Mouse (Mus musculus): ENCODE results near the gene Sprr3.
A peak's percentile ranks its signal among the peaks of the same experiment; 100 is the strongest.
"Not testable (repeated sequence)": the region's sequence is repeated elsewhere in the genome, so short reads cannot be mapped to it uniquely, and the experiment has no call there.

Gene Sprr3

GRCm38 (mm10) chr3:92458620-92459019, at the start of gene Sprr3:
Gene Sprr3, minus strand, starts transcription at chr3:92458720.
- DNase-seq, result no peak

- DNase-seq, result no peak
Observed at GRCm38 (mm10) chr3:92508185-92508584, 49.7 kb upstream of the Sprr3 start.

DNA sequence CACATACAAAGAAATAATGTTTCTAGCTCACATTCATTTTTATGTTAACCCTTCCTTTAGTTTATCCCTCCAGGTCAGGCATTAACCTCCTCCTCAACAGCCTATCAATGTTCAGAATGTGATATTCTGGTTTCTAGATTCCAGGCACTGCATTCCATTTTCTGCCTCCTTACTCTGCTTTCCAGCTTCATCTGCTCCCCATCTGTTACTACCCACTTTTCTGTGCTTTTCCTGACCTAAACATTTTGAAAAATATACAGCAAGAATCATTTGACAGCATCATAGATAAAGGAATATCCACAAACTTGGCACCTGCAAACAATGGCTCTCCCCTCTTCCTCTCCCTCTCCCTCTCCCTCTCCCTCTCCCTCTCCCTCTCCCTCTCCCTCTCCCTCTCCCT, 45.0 kb upstream of the Sprr3 start:
- no peak for DNase-seq

- no peak for DNase-seq
Observed at GRCm38 (mm10) chr3:92500393-92500792, 41.9 kb upstream of the Sprr3 start, which contains the start of gene Sprr4. Gene Sprr4, minus strand, starts transcription at chr3:92500493.

GRCm38 (mm10) chr3:92490262-92490661, 31.7 kb upstream of the Sprr3 start:
- DNase-seq, result not testable (repeated sequence)

DNA sequence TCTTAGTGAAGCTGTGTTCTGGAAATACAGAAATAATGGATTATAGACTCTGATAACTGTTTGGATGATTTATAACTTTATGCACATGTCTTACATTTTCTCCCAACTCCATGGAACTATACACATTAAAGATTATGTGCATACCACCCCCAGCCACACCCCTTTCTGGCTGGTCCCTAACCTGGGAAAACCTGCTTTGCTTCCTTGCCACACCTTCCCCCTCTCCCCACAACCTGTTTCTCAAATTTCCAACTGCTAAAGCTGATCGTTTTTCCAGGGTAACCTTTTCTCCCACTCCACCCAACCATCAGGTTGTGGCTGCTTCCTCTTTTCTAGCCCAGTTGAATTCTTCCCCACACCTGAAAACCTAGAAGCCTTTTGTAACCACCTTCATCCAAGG, 27.8 kb upstream of the Sprr3 start:
- no peak for DNase-seq

- DNase-seq, result no peak
Observed at GRCm38 (mm10) chr3:92485863-92486262, 27.3 kb upstream of the Sprr3 start, which contains the start of gene Sprr1a. Gene Sprr1a, minus strand, starts transcription at chr3:92485895.

- peak in 1 of 2 experiments; percentile 29 for DNase-seq
Observed at GRCm38 (mm10) chr3:92481249-92481648, 22.7 kb upstream of the Sprr3 start.

- DNase-seq, result no peak
Observed at GRCm38 (mm10) chr3:92470111-92470510, 11.6 kb upstream of the Sprr3 start.

DNA sequence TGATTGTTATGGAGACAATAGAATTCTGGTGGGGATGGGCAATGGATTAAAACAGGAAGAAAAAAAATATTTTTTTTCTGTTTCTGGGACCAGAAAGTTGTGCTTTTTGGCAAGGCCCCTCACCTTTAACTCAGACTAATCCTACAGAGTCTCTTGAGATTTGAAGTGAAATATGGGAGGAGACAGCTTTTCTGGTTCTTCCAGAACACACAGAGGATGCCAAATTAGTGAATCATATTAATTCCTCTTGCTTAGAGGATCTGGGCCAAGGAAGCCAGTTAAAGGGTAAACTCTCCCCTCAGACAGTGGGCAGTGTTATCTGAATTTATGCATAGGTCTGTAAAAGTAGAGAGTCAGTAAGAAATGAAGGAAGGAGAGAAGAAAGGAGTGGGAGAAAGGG, 8.9 kb upstream of the Sprr3 start:
- no peak for DNase-seq

DNA sequence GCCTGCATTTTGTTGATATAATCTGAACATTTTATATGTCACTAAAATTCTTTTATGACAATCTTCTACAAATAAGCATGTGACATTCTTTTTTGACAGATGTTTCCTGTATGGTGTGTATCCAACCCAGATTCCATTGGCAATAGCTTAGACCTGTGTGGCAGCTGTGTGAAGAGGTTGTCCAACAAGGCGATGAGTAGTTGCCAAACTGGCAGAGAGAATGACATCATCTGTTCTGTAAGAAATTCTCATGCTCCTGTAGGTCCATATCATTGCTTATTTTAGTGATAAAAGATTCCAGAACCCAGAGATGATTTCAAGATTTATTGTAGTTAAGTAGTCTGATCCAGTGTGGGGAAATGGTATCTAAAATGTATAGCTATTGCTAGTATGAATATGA, 8.1 kb upstream of the Sprr3 start:
- DNase-seq, result no peak

GRCm38 (mm10) chr3:92455151-92455550, 3.4 kb downstream of the Sprr3 start:
- no peak for DNase-seq

DNA sequence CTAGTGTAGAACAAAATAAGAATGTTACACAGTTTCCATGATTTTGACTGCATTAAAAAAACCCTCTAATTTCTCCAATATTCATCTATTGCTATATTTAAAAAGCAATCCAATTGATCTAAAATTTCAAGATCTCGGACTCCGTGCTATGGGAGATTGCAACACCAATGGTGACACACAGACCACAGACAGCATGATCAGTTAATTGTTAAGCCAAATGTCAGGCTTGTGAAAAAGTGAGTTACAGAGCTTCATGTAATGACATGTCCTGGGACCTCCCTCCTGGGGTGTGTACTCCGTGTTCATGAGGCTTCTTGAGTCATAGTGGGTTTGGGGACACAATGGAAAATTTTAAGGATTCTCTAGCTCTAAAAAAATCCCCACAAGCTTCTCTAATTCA, 18.3 kb downstream of the Sprr3 start:
- DNase-seq, result no peak

DNA sequence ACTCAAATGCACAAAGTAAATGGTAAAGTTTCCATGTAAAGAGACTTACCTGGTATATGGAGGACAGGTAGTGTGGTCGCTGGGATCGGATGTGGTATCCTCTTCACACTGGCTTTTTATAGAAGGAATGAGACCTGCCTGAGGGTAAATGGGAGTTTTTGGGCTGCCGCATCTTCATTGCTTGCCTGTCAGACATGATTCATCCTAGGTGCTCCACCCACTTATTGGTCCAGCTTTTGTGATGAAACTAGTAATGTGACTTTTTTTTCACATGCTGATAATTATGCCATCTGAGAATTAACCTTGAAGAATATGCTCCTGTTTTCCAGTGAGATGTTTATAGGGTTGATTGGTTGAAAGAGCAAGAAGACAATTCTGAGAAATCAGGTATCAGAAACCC, 19.8 kb downstream of the Sprr3 start, which contains the start of gene Sprr1b:
Gene Sprr1b, minus strand, starts transcription at position 101 of the 400 bp plus-strand sequence.
- DNase-seq, result no peak

DNA sequence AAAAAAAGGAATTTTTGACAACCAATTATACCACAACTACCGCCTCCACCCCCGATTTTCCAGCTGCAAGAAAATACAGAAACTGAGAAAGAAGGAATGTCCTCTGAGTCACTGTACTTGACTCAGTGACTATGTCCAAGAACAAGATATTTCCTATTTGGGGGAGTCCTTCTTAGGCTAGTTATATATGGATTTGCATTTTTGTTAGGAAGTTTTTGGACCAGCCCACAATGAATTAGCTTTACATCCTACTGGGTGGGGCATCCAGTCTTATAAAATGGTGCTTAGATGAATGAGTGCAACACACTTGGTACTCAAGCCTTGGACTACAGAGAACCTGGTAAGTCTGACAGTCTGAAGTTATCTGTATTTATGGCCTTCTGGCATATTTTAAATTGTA, 26.2 kb downstream of the Sprr3 start, which contains the start of gene Sprr2k:
Gene Sprr2k, plus strand, starts transcription at position 301 of the 400 bp plus-strand sequence.
- DNase-seq, result no peak

DNA sequence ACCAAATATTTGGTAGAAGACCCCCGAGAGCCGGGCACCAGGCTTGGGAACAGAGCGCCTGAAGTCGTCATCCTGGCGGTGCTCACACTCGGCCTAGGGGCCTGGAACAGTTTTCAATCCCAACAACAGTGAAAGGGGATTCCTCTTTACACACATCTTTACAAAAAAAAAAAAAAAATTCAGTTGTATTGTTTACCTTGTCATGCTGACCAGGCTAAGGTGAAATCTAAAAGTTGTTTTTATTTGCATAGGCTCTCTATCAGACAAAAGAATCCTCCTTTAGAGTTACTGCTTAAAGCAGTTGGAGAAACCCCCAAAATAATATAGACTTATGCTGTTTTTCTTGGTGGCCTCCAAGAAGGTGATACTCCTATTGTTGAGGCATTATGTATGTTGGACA, 29.2 kb downstream of the Sprr3 start, which contains the start of gene Gm9774:
Gene Gm9774, minus strand, starts transcription at position 101 of the 400 bp plus-strand sequence.
- DNase-seq, result no peak

DNA sequence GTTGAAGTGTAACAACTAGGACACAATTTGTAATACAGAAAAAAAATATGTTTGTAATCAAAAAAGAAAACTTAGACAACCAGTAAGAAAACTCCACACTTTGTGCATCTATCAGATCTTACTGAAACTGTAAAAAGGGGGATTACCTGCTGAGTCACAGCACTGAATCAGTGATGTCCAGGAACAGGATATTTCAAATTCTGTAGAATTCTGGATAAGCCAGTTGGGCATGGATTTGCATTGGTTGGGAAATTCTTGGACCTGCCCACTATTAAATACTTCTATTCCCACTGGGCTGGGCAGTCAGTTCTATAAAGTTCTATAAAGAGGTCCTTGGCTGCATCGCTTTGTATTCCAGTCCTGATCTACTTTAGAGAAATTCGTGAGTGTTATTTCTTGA, 40.7 kb downstream of the Sprr3 start, which contains the start of gene Sprr2j-ps:
Gene Sprr2j-ps, plus strand, starts transcription at position 301 of the 400 bp plus-strand sequence.
- no peak for DNase-seq

DNA sequence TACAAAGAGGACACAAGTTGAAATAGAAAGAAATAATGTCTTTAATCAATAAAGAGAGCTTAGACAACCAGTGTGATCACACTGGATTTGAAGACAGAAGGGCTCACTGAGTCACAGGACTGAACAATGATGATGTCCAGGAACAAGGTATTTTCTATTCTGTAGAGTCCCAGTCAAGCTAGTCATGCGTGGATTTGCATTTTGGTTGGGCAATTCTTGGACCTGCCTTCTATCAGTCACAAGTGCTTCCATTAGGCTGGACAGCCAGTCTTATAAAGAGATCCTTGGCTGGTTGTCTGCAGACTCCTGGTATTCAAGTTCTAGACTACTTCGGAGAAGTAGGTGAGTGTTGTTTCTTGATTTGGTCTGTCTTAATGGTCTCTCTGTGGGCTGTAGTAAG, 50.8 kb downstream of the Sprr3 start, which contains the start of gene Sprr2i:
Gene Sprr2i, plus strand, starts transcription at position 301 of the 400 bp plus-strand sequence.
- no peak for DNase-seq

Data from kidney, postnatal 36 days (tissue).